Mouse (Mus musculus): ENCODE measurements around the gene H2al1e. TPM values are rescaled to one million over a fixed set of nuclear protein-coding genes. Genes with fewer than 3 reads are reported as not detected.
"Not testable (repeated sequence)": the region's sequence is repeated elsewhere in the genome, so short reads cannot be mapped to it uniquely, and the experiment has no call there.

The H2al1e gene
- not detected in 2 replicates for total RNA-seq (2012; rRNA removed)

- H3K4me3 ChIP-seq (ENCODE audit: insufficient read depth in 1 of 2, low read depth in 1 of 2, low read length in 2 of 2, poor library complexity in 1 of 2, severe bottlenecking in 1 of 2); H3K27ac ChIP-seq (ENCODE audit: insufficient read depth, low read depth, low read length, poor library complexity, severe bottlenecking); DNase-seq (ENCODE audit: low read depth, low spot score); in situ Hi-C loops (cut with MboI; ENCODE audit: low sequenced_read_pairs in 2 of 2, unreplicated experiment in 2 of 2); H3K9ac ChIP-seq (ENCODE audit: insufficient read depth, low read depth, low read length, poor library complexity, severe bottlenecking); H3K4me1 ChIP-seq (ENCODE audit: control insufficient read depth in 2 of 2, insufficient read depth in 2 of 2, low read length in 2 of 2, poor library complexity in 1 of 2); H3K9me3 ChIP-seq (ENCODE audit: control insufficient read depth, insufficient read depth, low read depth, low read length); H3K36me3 ChIP-seq (ENCODE audit: control insufficient read depth, insufficient read depth, low read length, poor library complexity, severe bottlenecking): not testable (repeated sequence)
These were observed at the start of gene H2al1e for GRCm38 (mm10) chrX:11311634-11312033. H2al1e (plus strand) TSS chrX:11311934.

GRCm38 (mm10) chrX:11264918-11265317 lies 46.8 kb upstream of the H2al1e start:
- Histone ChIP-seq H3K27ac (ENCODE audit: insufficient read depth, low read depth, low read length, poor library complexity, severe bottlenecking) (no peak overlapping the region), H3K9ac (ENCODE audit: insufficient read depth, low read depth, low read length, poor library complexity, severe bottlenecking) (no peak overlapping the region), H3K36me3 (ENCODE audit: control insufficient read depth, insufficient read depth, low read length, poor library complexity, severe bottlenecking) (no peaks in the 10 kb centered on the region), H3K4me3 (ENCODE audit: insufficient read depth in 1 of 2, low read depth in 1 of 2, low read length in 2 of 2, poor library complexity in 1 of 2, severe bottlenecking in 1 of 2) (no peak overlapping the region), H3K9me3 (ENCODE audit: control insufficient read depth, insufficient read depth, low read depth, low read length) (no peaks in the 10 kb centered on the region), H3K4me1 (ENCODE audit: control insufficient read depth in 2 of 2, insufficient read depth in 2 of 2, low read length in 2 of 2, poor library complexity in 1 of 2) (no peaks in the 10 kb centered on the region)
- in situ Hi-C loops (cut with MboI; ENCODE audit: low sequenced_read_pairs in 2 of 2, unreplicated experiment in 2 of 2), result no loop called here
- DNase-seq (ENCODE audit: low read depth, low spot score), result no peak
- TF ChIP-seq ZC3H11A (IDR thresholded peaks at IDR 0.05; ENCODE audit: borderline replicate concordance, low read depth, low read length) (no peak), HCFC1 (IDR thresholded peaks at IDR 0.05; ENCODE audit: borderline replicate concordance, insufficient read depth, low read length) (no peak), ZNF384 (IDR thresholded peaks at IDR 0.05; ENCODE audit: low read depth, low read length) (no peak), MAFK (IDR thresholded peaks at IDR 0.05; ENCODE audit: insufficient read depth, low read depth, low read length) (no peak), CHD2 (IDR thresholded peaks at IDR 0.05; ENCODE audit: low read depth, low read length) (no peak)

- Histone ChIP-seq H3K4me3 (ENCODE audit: insufficient read depth in 1 of 2, low read depth in 1 of 2, low read length in 2 of 2, poor library complexity in 1 of 2, severe bottlenecking in 1 of 2) (no peak overlapping the region), H3K27ac (ENCODE audit: insufficient read depth, low read depth, low read length, poor library complexity, severe bottlenecking) (no peak overlapping the region), H3K4me1 (ENCODE audit: control insufficient read depth in 2 of 2, insufficient read depth in 2 of 2, low read length in 2 of 2, poor library complexity in 1 of 2) (no peaks in the 10 kb centered on the region), H3K36me3 (ENCODE audit: control insufficient read depth, insufficient read depth, low read length, poor library complexity, severe bottlenecking) (no peaks in the 10 kb centered on the region), H3K9me3 (ENCODE audit: control insufficient read depth, insufficient read depth, low read depth, low read length) (no peaks in the 10 kb centered on the region), H3K9ac (ENCODE audit: insufficient read depth, low read depth, low read length, poor library complexity, severe bottlenecking) (no peak overlapping the region)
- in situ Hi-C loops (cut with MboI; ENCODE audit: low sequenced_read_pairs in 2 of 2, unreplicated experiment in 2 of 2), result no loop called here
- DNase-seq (ENCODE audit: low read depth, low spot score), result no peak
- TF ChIP-seq MAFK (IDR thresholded peaks at IDR 0.05; ENCODE audit: insufficient read depth, low read depth, low read length), result no peak
- TF ChIP-seq HCFC1 (IDR thresholded peaks at IDR 0.05; ENCODE audit: borderline replicate concordance, insufficient read depth, low read length), result no peak
- no peak for TF ChIP-seq ZNF384 (IDR thresholded peaks at IDR 0.05; ENCODE audit: low read depth, low read length)
- no peak for TF ChIP-seq CHD2 (IDR thresholded peaks at IDR 0.05; ENCODE audit: low read depth, low read length)
- TF ChIP-seq ZC3H11A (IDR thresholded peaks at IDR 0.05; ENCODE audit: borderline replicate concordance, low read depth, low read length), result no peak
These were observed 43.9 kb upstream of the H2al1e start for GRCm38 (mm10) chrX:11267791-11268190.

- no peaks in the 10 kb centered on the region for H3K9me3 ChIP-seq (ENCODE audit: control insufficient read depth, insufficient read depth, low read depth, low read length)
- no peak overlapping the region for H3K9ac ChIP-seq (ENCODE audit: insufficient read depth, low read depth, low read length, poor library complexity, severe bottlenecking)
- H3K36me3 ChIP-seq (ENCODE audit: control insufficient read depth, insufficient read depth, low read length, poor library complexity, severe bottlenecking), result no peaks in the 10 kb centered on the region
- no peak for DNase-seq (ENCODE audit: low read depth, low spot score)
- TF ChIP-seq ZNF384 (IDR thresholded peaks at IDR 0.05; ENCODE audit: low read depth, low read length) (no peak), ZC3H11A (IDR thresholded peaks at IDR 0.05; ENCODE audit: borderline replicate concordance, low read depth, low read length) (no peak), HCFC1 (IDR thresholded peaks at IDR 0.05; ENCODE audit: borderline replicate concordance, insufficient read depth, low read length) (no peak), MAFK (IDR thresholded peaks at IDR 0.05; ENCODE audit: insufficient read depth, low read depth, low read length) (no peak), CHD2 (IDR thresholded peaks at IDR 0.05; ENCODE audit: low read depth, low read length) (no peak)
- no peaks in the 10 kb centered on the region for H3K4me1 ChIP-seq (ENCODE audit: control insufficient read depth in 2 of 2, insufficient read depth in 2 of 2, low read length in 2 of 2, poor library complexity in 1 of 2)
- no peak overlapping the region for H3K27ac ChIP-seq (ENCODE audit: insufficient read depth, low read depth, low read length, poor library complexity, severe bottlenecking)
- H3K4me3 ChIP-seq (ENCODE audit: insufficient read depth in 1 of 2, low read depth in 1 of 2, low read length in 2 of 2, poor library complexity in 1 of 2, severe bottlenecking in 1 of 2), result no peak overlapping the region
- in situ Hi-C loops (cut with MboI; ENCODE audit: low sequenced_read_pairs in 2 of 2, unreplicated experiment in 2 of 2), result no loop called here
These were observed 42.7 kb upstream of the H2al1e start for GRCm38 (mm10) chrX:11269074-11269473.

GRCm38 (mm10) chrX:11273190-11273589 lies 38.5 kb upstream of the H2al1e start:
- Histone ChIP-seq H3K9me3 (ENCODE audit: control insufficient read depth, insufficient read depth, low read depth, low read length) (no peaks in the 10 kb centered on the region), H3K9ac (ENCODE audit: insufficient read depth, low read depth, low read length, poor library complexity, severe bottlenecking) (no peak overlapping the region), H3K4me3 (ENCODE audit: insufficient read depth in 1 of 2, low read depth in 1 of 2, low read length in 2 of 2, poor library complexity in 1 of 2, severe bottlenecking in 1 of 2) (no peak overlapping the region), H3K36me3 (ENCODE audit: control insufficient read depth, insufficient read depth, low read length, poor library complexity, severe bottlenecking) (no peaks in the 10 kb centered on the region), H3K27ac (ENCODE audit: insufficient read depth, low read depth, low read length, poor library complexity, severe bottlenecking) (no peak overlapping the region), H3K4me1 (ENCODE audit: control insufficient read depth in 2 of 2, insufficient read depth in 2 of 2, low read length in 2 of 2, poor library complexity in 1 of 2) (no peaks in the 10 kb centered on the region)
- no peak for DNase-seq (ENCODE audit: low read depth, low spot score)
- TF ChIP-seq ZNF384 (IDR thresholded peaks at IDR 0.05; ENCODE audit: low read depth, low read length), result no peak
- TF ChIP-seq CHD2 (IDR thresholded peaks at IDR 0.05; ENCODE audit: low read depth, low read length), result no peak
- TF ChIP-seq ZC3H11A (IDR thresholded peaks at IDR 0.05; ENCODE audit: borderline replicate concordance, low read depth, low read length), result no peak
- TF ChIP-seq MAFK (IDR thresholded peaks at IDR 0.05; ENCODE audit: insufficient read depth, low read depth, low read length), result no peak
- no peak for TF ChIP-seq HCFC1 (IDR thresholded peaks at IDR 0.05; ENCODE audit: borderline replicate concordance, insufficient read depth, low read length)
- in situ Hi-C loops (cut with MboI; ENCODE audit: low sequenced_read_pairs in 2 of 2, unreplicated experiment in 2 of 2), result no loop called here

Data from ES-E14 (cell line).